Mouse (Mus musculus) heart, postnatal 0 days (tissue): ENCODE measurements around the gene Mtcp1. TPM values are rescaled to one million over a fixed set of nuclear protein-coding genes. Genes with fewer than 3 reads are reported as not detected.
A peak's percentile ranks its signal among the peaks of the same experiment; 100 is the strongest.

ENCODE experiments used
- ATAC-seq: fragments of 200-750 bp; cut with Nextera tagmentation; 2 replicates; pipeline ENCODE4 v1.8.0; 2017; ENCODE audit warnings: low read depth, moderate number of reproducible peaks, moderate library complexity; ENCODE audit not compliant: insufficient read depth
- DNase-seq: peaks from one replicate; pipeline ENCODE4 v3.0.0-alpha.2; 2016; ENCODE audit warnings: low spot score
- H3K27ac ChIP-seq: fragments of 300-500 bp; sonication (generic); 2 replicates; pipeline ENCODE4 v1.5.1; 2014; ENCODE audit warnings: low read depth, mild to moderate bottlenecking
- H3K27me3 ChIP-seq: fragments of 300-500 bp; sonication (generic); 2 replicates; pipeline ENCODE4 v1.6.1; 2014; ENCODE audit warnings: low read length, mixed read lengths; ENCODE audit not compliant: control insufficient read depth, insufficient read depth
- H3K36me3 ChIP-seq: fragments of 300-500 bp; sonication (generic); replicated peaks from 2 replicates; pipeline ENCODE4 v1.6.1; 2014; ENCODE audit warnings: low read length, mixed read lengths; ENCODE audit not compliant: control insufficient read depth, insufficient read depth
- H3K4me1 ChIP-seq: fragments of 300-500 bp; sonication (generic); 2 replicates; pipeline ENCODE4 v1.6.1; 2014; ENCODE audit warnings: antibody characterized with exemption; ENCODE audit not compliant: control insufficient read depth, insufficient read depth
- H3K4me2 ChIP-seq: fragments of 300-500 bp; sonication (generic); 2 replicates; pipeline ENCODE4 v1.6.1; 2014; ENCODE audit warnings: low read depth, mild to moderate bottlenecking, low read length, moderate library complexity
- H3K4me3 ChIP-seq: fragments of 300-500 bp; sonication (generic); 2 replicates; pipeline ENCODE4 v1.5.1; 2014; ENCODE audit warnings: low read depth, low read length
- H3K9ac ChIP-seq: fragments of 300-500 bp; sonication (generic); replicated peaks from 2 replicates; pipeline ENCODE4 v1.6.1; 2014; ENCODE audit warnings: low read depth, low read length, mixed read lengths
- H3K9me3 ChIP-seq: fragments of 300-500 bp; sonication (generic); replicated peaks from 2 replicates; pipeline ENCODE4 v1.6.1; 2016; ENCODE audit warnings: low read length; ENCODE audit not compliant: control insufficient read depth
- CTCF ChIP-seq: IDR thresholded peaks from 2 replicates; pipeline ENCODE4 v1.5.1; 2016; ENCODE audit warnings: antibody characterized with exemption, control low read depth, low read depth
- EP300 ChIP-seq: IDR thresholded peaks from 2 replicates; pipeline ENCODE4 v1.6.1; 2016; ENCODE audit warnings: antibody characterized with exemption, low read depth
- WGBS: fragments of 180-500 bp; shearing (Covaris S2); extraction: QIAGEN DNeasy Blood & Tissue Kit; methylation state at CpG from one replicate; pipeline ENCODE4 v1.1.7; 2014; 5-methylcytosine and 5-hydroxymethylcytosine counted together
- polyA plus RNA-seq: library from polyadenylated mRNA; unstranded; fragments of >200 nt; fragmentation: Nextera tagmentation; extraction: Ambion mirVana; gene quantifications from 2 replicates; pipeline ENCODE4 v1.2.1, GENCODE M21; 2015
- total RNA-seq: library from RNA; depleted of rRNA; stranded (reverse); fragments of >200 nt; gene quantifications from 2 replicates; pipeline ENCODE4 v1.2.3, GENCODE M21; 2014; ENCODE audit warnings: low replicate concordance

Gene Mtcp1
- total and polyA plus RNA-seq, 2 experiments from 2014 or later: 4.7 to 16.2 TPM

GRCm38 (mm10) chrX:75399471-75399870 lies 16.9 kb downstream of the Mtcp1 start:
- WGBS: 77% methylated on average over 1 of the region's 1 CpGs
- H3K27ac ChIP-seq: no peak overlapping the region
- no peaks in the 10 kb centered on the region for H3K4me1 ChIP-seq
- DNase-seq: no peak
- no peak overlapping the region for H3K4me3 ChIP-seq
- TF ChIP-seq CTCF (no peak), EP300 (no peak)
- H3K36me3 ChIP-seq: peaks cover 12% of the 10 kb centered on the region; the same call in 1 of the 2 replicates
- no peak overlapping the region for H3K4me2 ChIP-seq
- no peak overlapping the region for H3K9ac ChIP-seq
- H3K27me3 ChIP-seq: no peaks in the 10 kb centered on the region
- no peak for ATAC-seq
- H3K9me3 ChIP-seq: no peaks in the 10 kb centered on the region

GRCm38 (mm10) chrX:75382195-75382771 lies 34.1 kb downstream of the Mtcp1 start, which contains the start of the genes Fundc2 and F8:
Fundc2 (plus strand) TSS chrX:75382399.
F8 (minus strand) TSS chrX:75382615.
- Histone ChIP-seq H3K27me3 (no peaks in the 10 kb centered on the region), H3K9me3 (no peaks in the 10 kb centered on the region), H3K4me3 (peak within 1 kb of the TSS; percentile 64), H3K9ac (peak within 1 kb of the TSS; percentile 80), H3K4me2 (peak within 1 kb of the TSS; percentile 58), H3K4me1 (no peaks in the 10 kb centered on the region), H3K27ac (peak within 1 kb of the TSS; percentile 97), H3K36me3 (no peaks in the 10 kb centered on the region)
- WGBS: 9% methylated on average over 22 of the region's 25 CpGs
- TF ChIP-seq EP300: peak; percentile 88
- TF ChIP-seq CTCF: no peak
- ATAC-seq (peak; percentile 98), DNase-seq (peak; percentile 70)

GRCm38 (mm10) chrX:75381699-75382098 lies 34.7 kb downstream of the Mtcp1 start:
- Histone ChIP-seq H3K4me2 (peak overlapping the region; percentile 58; the same call in 1 of the 2 replicates), H3K27me3 (no peaks in the 10 kb centered on the region), H3K4me1 (no peaks in the 10 kb centered on the region), H3K9ac (no peak overlapping the region), H3K4me3 (peak overlapping the region; percentile 64), H3K27ac (peak overlapping the region; percentile 97), H3K9me3 (no peaks in the 10 kb centered on the region), H3K36me3 (no peaks in the 10 kb centered on the region)
- ATAC-seq (no peak), DNase-seq (no peak)
- TF ChIP-seq CTCF (no peak), EP300 (no peak)
- WGBS: 72% methylated on average over 5 of the region's 5 CpGs

- WGBS: 75% methylated on average over 1 of the region's 1 CpGs
- no peaks in the 10 kb centered on the region for H3K27me3 ChIP-seq
- DNase-seq (no peak), ATAC-seq (no peak)
- H3K27ac ChIP-seq: no peak overlapping the region
- H3K9ac ChIP-seq: no peak overlapping the region
- no peaks in the 10 kb centered on the region for H3K9me3 ChIP-seq
- H3K36me3 ChIP-seq: no peaks in the 10 kb centered on the region
- H3K4me1 ChIP-seq: no peaks in the 10 kb centered on the region
- H3K4me3 ChIP-seq: no peak overlapping the region
- TF ChIP-seq CTCF (no peak), EP300 (no peak)
- no peak overlapping the region for H3K4me2 ChIP-seq
These were observed 35.2 kb downstream of the Mtcp1 start for GRCm38 (mm10) chrX:75381176-75381575.

GRCm38 (mm10) chrX:75376815-75377214 lies 39.6 kb downstream of the Mtcp1 start:
- Histone ChIP-seq H3K27ac (no peak overlapping the region), H3K9me3 (no peaks in the 10 kb centered on the region), H3K4me1 (no peaks in the 10 kb centered on the region), H3K36me3 (no peaks in the 10 kb centered on the region), H3K27me3 (no peaks in the 10 kb centered on the region), H3K9ac (no peak overlapping the region), H3K4me2 (no peak overlapping the region), H3K4me3 (no peak overlapping the region)
- ATAC-seq: no peak
- DNase-seq: no peak
- TF ChIP-seq EP300 (no peak), CTCF (no peak)
